Mouse (Mus musculus): ENCODE results near the gene Sytl3.
"Not testable (repeated sequence)": the region's sequence is repeated elsewhere in the genome, so short reads cannot be mapped to it uniquely, and the experiment has no call there.

The Sytl3 gene

DNA sequence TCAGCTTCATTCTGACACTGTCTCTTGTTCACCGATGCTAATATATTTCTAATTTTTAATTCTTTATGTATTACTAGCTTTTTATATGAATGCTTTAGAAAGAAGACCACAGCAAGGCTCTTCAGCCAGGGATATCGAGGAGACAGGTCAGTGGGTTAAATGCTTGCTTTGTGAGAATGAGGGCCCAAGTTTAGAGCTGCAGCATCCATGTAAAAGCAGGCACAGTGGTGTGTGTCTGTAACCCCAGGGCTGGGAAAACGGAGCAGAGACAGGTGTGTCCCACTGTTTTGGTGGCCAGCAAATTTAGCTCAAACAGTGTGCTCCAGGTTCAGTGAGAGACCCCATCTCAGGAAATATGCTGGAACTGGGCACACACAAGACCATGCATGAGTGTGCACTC is 11.4 kb upstream of the Sytl3 start:
- DNase-seq = not testable (repeated sequence)

DNA sequence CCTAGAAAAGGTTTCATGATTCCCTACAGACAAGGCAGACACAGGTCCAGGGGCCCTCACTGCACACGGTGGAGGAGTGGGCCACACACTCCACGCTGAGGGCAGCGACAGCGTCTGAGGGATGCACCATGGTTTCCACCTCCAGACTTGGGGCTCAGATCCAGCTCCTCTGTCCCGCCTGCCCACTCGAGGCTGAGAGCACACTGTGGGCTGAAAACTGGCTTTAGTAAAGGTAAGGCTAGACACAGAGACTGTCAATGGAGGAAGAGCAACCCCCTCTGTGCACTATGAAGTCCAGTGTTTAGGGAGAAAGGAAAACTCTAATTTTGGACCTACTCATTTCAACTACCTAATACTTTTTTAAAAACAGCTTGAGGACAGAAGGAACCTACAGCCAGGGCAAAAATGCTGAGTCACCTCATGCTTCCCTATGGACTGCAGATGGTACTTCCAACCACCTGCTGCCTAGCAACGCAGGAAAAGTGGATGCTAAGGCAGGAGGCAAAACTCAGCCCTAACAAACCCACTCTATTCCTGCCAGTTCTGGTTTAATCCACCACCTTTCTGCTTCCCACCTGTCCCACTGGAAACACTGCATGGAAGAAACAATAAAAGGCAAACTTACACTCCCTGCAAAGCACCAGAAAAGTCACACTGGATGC is 7.9 kb upstream of the Sytl3 start:
- not testable (repeated sequence) for DNase-seq

DNA sequence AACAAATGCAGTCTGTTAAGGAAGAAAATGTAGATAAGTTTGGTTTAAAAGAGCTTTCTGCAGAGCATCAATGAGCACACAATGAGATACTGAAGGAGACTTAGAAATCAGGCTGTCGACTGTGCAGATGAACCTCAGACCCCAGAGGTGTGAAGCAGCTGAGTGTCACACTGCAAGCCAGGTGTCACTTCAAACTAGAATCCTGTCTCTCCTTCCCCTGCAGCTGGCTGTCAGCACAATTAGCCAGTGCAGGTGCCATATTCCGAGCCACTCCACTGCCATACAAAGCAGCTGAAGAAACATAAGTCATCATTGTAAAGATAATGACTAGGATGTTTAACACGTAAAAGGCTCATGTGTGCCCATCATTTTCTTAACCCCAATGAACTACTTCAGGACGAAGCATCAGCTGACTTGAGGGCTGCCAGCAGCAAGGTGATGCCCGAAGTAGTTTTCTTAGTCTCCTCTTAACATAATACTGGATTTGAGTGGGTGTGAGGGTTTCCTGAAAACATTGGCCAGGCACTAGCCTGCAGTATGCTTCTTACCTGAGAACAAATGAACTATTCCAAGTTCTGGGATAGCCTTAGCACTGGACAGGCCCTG is 5.4 kb upstream of the Sytl3 start:
- not testable (repeated sequence) for DNase-seq

DNA sequence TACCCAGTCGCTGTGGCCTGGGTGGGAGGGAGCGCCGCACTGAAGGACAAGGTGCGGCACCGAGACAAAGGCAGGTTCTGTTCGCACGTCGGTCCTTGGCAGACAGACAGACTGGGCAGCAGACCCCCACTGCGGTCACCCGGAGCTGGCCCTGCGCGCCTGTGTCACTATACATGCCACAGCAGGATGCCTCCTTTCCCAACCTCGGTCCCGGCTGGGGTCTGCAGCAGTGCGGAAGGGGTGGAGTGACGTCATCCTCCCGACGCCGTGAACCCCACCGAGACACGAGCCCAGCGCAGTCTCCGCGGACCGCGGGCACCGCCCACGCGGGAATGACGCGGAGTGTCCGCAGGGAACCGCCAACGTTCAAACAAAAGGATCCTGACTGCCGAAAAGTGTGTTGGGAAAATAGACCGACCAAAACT is 3.8 kb upstream of the Sytl3 start:
- DNase-seq = peak; percentile 30 to 44

DNA sequence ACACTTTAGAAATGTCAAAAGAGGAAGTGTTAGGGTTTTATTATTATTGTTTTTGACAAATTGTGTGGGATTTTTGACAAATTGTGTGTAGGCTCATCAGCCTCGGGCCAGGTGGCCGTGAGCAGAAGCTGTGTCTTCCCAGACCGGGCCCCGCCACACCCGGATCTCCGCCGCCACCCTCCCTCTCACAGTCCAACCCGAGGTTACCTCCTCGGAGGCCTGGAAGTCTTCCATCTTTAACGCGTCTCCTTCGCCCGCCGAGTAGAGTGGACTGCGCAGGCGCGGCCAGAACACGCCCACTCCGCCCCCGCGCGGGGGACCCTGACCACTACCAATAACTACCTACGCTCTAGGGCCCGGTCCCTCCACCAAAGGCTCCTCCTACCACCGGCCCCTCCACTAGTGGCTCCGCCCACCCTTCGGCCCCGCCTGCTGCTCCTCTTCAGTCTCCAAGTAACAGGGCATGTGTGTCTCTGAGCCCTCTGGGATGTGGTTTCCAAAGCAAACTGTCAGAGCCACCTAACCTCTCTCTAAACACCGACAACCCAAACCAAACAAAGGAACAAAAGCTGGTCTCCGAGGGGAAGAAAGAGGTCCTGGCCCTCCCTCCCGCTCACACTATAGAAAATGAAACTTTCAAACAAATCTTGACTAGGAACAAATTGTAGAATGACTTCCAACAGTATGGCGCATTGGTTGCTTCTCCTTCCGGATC is 3.2 kb upstream of the Sytl3 start, which contains the start of gene Dynlt1f:
Gene Dynlt1f, minus strand, starts transcription at position 334 of the 715 bp plus-strand sequence.
- DNase-seq = peak; percentile 77 to 78

DNA sequence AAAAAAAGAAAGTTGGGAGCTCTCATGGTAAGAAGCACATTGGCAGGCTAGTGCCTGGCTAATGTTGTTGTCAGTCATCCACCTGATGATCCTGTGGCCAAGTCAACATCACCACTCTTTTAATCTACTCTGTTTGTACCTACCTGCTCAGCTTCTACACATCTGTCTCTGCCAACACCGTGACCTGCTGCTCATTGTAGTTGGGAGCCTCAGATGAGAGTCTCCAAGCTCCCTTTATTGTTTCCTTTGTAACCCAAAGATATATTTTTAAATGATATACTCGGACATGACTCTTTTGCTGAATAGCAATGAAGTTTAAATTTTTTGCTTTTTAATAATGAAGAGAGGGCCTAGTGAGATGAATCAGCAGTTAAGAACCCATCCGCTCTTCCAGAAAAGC is 2.4 kb upstream of the Sytl3 start:
- DNase-seq = not testable (repeated sequence)

DNA sequence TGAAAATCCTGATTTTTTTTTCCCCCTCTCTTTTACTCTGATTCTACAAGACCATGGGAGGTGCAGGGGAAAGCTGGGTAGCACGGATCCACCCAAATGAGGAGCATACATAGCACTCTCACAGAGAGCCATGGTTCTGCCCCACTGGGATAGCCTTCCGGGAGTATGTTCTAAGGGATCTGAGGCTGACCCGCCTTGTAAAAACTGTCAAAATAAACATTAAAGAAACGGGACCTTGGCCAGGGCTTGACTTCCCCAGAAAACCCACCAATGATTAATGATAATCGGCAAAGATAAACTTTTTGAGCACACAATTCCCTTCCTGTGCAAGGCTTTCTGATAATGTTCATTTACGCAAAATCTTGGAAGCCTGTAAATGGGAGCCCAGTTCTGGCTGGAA is 1.7 kb downstream of the Sytl3 start:
- DNase-seq = not testable (repeated sequence)

DNA sequence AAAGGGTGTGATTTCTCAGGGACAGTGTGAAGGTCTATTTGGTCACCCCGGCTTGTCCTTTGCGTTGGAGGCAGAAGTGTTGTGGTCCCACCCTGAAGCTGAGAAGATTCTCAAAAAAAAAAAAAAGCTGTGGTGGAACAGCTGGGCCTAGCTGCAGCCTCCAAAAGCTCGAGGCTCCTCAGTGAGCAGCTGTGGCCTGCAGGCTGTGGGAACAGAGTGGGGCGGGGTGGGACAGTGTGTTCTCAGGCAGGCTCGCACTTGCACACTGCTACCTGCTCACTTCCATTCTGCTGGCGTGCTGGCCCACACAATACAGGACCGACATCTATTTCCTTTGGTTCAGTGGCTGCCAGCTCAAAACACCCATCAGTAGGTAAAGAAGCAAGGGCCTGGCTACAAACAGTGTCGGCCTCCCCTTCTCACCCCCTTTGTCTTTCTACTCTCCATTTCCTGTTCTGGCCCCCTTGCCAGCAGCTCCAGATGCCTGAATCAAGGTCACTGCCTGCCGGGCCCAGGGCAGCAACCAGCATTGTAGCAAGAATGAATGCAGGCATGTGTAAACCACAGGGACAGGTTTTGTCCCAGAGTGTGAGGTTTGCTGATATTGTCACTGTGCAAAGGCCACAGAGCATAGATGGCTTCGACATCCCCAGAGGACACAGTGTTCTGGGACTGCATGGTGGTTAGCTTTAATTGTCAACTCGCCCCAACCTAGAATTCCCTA is 2.4 kb downstream of the Sytl3 start:
- not testable (repeated sequence) for DNase-seq

DNA sequence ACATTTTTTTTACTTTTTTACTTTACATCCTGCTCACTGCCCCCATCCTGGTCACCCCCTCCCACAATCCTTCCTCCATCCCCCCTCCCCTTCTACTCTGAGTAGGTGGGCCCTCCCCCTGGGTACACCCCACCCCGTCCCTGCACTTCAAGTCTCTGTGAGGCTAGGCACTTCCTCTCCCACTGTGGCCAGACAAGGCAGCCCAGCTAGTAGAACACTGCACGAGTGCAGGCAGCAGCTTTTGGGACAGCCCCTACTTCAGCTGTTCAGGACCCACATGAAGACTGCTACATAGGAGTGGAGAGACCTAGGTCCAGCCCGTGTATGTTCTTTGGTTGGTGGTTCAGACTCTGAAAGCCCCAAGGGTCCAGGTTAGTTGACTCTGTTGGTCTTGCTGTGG is 3.9 kb downstream of the Sytl3 start:
- not testable (repeated sequence) for DNase-seq

DNA sequence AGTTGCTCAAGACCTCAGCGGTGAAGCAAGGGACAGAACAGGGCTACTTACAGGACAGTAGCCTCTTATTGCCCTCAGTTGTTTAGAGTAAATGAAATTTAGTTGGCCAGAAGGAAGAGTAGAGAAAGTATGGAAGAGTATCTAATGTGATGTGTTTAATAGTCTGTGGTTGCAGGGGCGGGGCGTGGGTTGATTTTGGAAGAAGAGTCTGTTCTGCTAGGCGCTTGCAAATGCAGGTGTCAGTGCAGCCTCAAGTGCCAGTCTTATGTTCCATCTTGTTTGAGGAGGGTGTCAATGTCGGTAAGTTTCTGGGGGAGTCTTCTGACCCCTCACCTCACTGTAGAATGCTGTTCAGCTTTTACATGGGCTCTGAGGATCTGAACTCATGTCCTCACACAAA is 6.5 kb downstream of the Sytl3 start:
- not testable (repeated sequence) for DNase-seq

DNA sequence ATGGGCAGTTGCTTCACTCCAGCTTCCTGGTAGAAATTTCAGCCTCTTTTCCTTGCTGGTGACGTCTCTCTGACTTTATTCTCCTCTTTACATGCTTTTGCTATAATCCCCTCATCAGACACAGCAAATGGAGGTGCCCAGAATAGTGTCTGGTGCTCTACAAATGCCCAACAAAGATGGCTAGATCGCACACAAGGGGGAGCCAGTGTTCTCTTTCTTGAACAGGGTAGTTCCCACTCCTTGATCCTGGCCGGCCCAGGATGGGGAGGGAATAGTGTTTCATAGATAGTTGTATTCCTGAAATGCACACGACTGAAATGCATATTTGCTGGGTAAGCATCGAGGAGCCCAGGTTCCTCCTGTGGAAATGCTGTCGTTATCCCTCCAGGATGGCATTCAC is 9.6 kb downstream of the Sytl3 start:
- DNase-seq = not testable (repeated sequence)

DNA sequence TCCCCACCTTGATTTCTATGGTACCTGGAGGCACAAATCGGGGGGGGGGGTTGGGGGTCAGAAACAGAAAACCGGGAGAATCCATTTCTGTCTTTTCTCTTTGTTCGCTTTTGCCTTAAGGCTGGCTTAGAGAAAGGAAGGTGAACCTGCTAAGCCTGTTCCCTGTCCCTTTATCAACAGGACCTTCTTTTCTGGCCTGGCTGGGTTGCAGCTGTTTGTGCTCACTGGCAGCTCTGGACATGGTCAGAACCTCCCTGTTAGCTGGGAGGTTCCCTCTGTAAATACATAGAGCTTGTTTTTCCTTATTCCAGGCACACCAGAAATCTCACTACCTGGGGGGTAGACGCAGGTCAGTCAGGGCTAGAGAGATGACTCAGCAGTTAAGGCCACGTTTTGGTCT is 15.4 kb downstream of the Sytl3 start:
- DNase-seq = not testable (repeated sequence)

DNA sequence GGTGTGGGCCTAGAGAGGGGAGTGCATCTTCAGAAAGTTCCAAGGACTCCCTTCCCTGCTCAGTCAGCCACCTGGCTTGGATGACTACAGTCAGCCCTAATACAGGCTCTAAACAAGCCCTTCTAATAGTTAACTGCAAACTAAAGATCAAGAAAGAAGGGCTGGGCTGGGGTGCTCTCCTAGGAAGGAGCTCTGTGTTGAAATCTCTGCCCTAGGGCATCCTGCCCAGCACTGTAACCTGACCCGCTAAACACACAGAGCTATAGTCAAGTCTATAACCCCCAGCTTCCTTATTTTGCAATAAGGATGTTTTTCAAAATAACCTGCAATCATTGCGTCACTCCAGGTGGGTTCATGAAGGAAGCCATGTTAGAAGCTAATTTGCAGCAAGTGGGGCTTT is 19.2 kb downstream of the Sytl3 start:
- DNase-seq = not testable (repeated sequence)

DNA sequence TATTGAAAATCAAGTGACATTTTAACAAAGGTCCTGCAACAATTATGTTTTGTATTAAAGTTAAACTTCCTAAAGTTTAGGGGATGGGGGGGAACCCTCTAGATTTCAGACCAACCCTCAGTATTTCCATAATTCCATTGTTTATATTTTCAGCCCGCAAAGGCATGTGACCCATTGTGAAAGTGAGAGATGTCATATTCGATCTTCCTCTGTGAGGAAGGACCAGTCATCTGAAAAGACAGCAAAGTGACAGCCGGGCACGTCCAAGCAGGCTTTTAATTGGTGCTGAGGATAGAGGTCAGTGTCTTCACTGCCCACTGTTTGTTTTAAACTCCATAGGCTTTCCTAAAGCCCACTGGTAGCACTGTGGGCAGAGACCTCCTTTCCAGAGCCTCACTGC is 22.8 kb downstream of the Sytl3 start:
- not testable (repeated sequence) for DNase-seq

DNA sequence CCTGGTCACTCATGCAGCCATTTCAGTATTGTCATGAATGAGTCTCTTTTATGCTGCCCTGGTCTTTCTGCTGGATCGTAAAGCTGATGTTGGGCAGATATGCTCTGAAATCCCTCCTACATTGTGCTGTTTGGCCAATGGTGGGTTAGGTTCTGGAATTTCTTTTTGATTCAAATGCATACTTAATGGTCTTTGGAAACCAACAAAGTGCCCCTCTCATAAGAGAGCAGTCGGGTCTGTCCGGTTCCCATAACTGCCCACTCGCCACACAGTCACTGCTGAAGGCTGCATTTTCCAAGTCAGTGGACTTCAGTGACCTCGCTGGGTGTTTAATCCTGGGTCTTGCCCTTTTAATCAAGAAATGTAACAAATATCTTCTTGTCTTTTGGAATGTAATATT is 24.8 kb downstream of the Sytl3 start:
- not testable (repeated sequence) for DNase-seq

DNA sequence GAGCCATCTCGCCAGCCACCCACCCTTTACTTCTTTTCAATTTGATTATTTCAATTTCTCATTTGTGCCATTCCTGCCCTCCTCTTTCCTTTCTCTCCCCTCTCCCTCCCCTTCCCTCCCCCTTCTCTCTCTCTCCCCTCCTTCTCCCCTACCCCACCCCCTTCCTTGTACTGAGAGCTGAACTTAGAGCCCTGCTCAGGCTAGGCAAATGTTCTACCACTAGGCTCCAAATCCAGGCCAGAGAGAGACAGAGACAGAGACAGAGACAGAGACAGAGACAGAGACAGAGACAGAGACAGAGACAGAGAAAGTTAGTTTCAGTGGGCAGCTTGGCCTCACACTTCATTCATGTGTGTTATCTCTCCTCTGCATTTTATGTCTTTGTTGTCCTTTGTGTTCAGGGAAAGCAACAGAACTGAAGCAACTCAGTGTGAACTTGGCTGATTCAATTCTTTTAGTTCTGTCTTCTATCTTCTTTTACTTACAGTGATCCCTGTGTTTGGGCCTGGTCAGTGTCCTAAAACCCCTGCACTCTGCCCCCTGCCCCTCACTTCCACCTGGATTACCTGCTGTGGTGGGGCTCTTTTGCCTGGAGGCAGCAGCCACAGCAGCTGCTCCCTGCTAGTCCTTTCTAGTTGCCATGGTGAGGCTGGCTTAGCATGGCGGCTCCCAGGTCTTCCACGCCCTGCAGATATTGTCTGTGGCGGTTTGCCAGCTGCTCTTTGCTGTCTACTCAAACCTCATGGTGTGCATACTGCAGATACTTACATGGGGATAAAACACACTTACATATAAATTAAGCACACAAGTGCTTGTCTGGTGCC is 25.8 kb downstream of the Sytl3 start:
- DNase-seq = not testable (repeated sequence)

DNA sequence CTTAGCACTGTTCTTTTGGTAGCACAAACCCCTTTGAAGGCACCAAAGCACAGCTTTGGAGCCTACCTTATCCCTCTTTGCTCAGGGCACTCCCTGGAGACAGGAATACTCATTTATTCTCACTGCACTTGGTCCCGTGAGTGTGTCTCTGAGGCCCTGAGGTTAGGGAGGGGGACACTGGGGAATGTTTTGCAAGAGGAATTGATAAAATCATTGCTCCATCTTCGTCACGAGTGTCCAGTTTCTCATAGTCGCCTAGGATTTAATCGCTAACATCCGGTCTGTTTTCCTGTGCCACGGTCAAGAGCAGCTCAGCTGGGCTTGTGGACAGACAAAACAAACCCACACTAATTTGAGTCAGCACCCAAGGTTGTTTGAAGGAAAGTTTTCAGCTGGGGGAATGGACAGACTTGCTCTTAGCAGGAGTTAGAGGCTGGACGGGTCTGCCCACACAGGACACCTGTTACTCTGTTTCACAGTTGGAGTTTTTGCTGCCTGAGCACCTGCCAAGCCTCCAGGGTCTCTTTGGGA is 26.5 kb downstream of the Sytl3 start:
- peak in 1 of 2 experiments; percentile 31 for DNase-seq

DNA sequence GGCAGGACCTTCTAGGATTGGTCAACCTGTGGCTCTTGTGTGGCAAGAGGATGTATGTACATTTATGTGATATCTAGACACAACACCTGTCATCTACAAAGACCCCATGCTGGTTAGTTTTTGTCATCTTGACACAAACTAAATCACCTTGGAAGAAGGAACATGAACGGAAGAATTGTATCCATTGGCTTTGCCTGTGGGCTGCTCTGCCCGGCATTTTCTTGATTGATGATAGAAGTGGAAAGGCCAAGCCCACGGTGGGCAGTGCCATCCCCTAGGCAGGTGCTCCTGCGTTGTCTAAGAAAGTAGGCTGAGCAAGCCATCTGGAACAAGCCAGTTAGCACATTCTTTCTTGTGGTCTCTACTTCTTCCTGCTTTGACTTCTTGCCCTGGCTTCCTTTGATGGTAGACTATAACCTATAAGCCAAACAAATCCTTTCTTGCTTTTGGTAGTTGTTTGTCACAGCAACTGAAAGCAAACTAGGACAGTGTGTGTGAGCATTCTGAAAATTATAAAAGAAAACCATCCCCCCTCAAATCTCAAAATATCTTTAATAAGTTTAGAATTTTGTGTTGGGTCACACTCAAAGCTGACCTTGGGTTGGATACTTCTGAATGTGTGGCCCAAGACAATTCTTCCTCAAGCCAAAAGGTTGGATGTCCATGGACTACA is 27.5 kb downstream of the Sytl3 start:
- not testable (repeated sequence) for DNase-seq

DNA sequence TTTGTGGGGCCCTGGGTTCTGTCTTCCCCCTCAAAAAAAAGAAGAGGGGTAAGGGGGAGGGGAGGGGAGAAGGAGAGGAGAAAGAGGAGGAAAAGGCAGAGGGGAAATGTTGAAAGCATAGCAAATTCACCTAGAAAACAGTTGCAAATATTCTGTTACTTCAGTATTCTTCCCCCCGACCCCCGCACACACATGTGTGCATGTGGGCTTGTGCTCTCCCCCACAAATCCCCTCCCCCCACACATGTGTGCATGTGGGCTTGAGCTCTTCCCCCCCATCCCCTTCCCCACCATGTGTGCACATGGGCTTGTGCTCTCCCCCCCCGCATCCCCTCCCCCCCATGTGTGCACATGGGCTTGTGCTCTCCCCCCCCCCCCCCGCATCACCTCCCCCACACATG is 30.5 kb downstream of the Sytl3 start:
- not testable (repeated sequence) for DNase-seq

DNA sequence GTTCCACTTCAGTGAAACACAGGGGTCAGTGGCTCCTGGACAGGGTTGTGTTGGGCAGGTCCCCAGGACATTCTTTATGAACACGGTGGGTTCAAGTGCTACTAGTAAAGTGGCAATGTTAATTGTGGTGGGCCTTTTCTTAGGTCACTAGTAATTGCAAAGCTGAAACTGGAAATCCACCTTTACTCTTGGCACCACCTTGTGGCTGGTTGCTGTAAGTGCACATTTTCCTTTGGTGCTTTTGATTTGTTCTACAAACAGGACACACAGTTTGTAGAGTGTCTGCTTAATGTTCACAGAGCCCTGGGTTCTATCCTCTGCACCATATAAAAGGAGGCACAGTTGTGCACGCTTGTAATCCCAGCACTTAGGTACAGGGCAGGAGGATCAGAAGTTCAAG is 32.7 kb downstream of the Sytl3 start:
- peak; percentile 73 to 91 for DNase-seq

DNA sequence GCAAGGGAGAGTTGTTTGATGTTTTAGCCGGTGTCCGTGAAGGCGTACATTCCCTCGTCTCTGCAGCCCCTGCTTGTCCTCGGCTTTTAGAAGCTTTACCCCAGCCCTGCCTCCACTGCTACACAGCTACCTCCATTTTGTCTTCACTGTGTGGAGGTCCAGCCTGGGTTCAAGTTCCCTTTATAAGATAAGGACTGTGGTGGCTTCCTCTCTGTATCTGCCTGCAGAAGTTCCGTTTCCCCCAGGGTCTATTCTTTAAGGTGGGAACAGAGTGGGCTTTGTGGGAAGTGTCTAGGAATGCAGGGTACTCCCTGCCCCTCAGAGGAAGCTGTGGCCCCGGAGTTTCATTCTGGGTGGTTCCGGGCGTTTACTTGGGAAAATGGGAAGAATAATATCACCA is 36.8 kb downstream of the Sytl3 start:
- not testable (repeated sequence) for DNase-seq
